Mouse (Mus musculus): ENCODE data around the gene 4931429L15Rik. TPM values are rescaled to one million over a fixed set of nuclear protein-coding genes. Genes with fewer than 3 reads are reported as not detected.
"Not testable (repeated sequence)": the region's sequence is repeated elsewhere in the genome, so short reads cannot be mapped to it uniquely, and the experiment has no call there.

4931429L15Rik gene
- not detected in 2 replicates for polyA plus RNA-seq (2011; ENCODE audit: insufficient read depth, insufficient read length, low read depth, missing spikeins)

GRCm38 (mm10) chr9:46319886-46320285 is at the start of gene 4931429L15Rik:
Gene 4931429L15Rik, minus strand, starts transcription at chr9:46319986.
- H3K4me1 ChIP-seq (ENCODE audit: control insufficient read depth, insufficient read depth, low read length); H3K36me3 ChIP-seq (ENCODE audit: control insufficient read depth, insufficient read depth, low read length, poor library complexity, severe bottlenecking); H3K9me3 ChIP-seq (replicated peaks; ENCODE audit: control insufficient read depth, insufficient read depth, low read length, poor library complexity, severe bottlenecking); H3K27ac ChIP-seq (ENCODE audit: insufficient read depth, low read length); H3K4me3 ChIP-seq (ENCODE audit: low read depth, low read length); H3K27me3 ChIP-seq (ENCODE audit: control insufficient read depth, insufficient read depth, low read length, poor library complexity, severe bottlenecking); H3K9ac ChIP-seq (ENCODE audit: low read depth, poor library complexity, severe bottlenecking): not testable (repeated sequence)

- Histone ChIP-seq H3K36me3 (ENCODE audit: control insufficient read depth, insufficient read depth, low read length, poor library complexity, severe bottlenecking) (no peaks in the 10 kb centered on the region), H3K9ac (ENCODE audit: low read depth, poor library complexity, severe bottlenecking) (no peak overlapping the region), H3K4me1 (ENCODE audit: control insufficient read depth, insufficient read depth, low read length) (no peaks in the 10 kb centered on the region), H3K4me3 (ENCODE audit: low read depth, low read length) (no peak overlapping the region), H3K27ac (ENCODE audit: insufficient read depth, low read length) (no peak overlapping the region), H3K9me3 (replicated peaks; ENCODE audit: control insufficient read depth, insufficient read depth, low read length, poor library complexity, severe bottlenecking) (no peaks in the 10 kb centered on the region), H3K27me3 (ENCODE audit: control insufficient read depth, insufficient read depth, low read length, poor library complexity, severe bottlenecking) (no peaks in the 10 kb centered on the region)
- no peak for TF ChIP-seq EP300 (IDR thresholded peaks at IDR 0.05; ENCODE audit: insufficient read depth, low read depth, low read length)
- no peak for TF ChIP-seq POLR2A (IDR thresholded peaks at IDR 0.05; ENCODE audit: insufficient read depth, low read length)
- no peak for TF ChIP-seq CTCF (IDR thresholded peaks at IDR 0.05; ENCODE audit: low read depth, low read length)
These were observed 42.7 kb upstream of the 4931429L15Rik start for GRCm38 (mm10) chr9:46362459-46362858.

DNA sequence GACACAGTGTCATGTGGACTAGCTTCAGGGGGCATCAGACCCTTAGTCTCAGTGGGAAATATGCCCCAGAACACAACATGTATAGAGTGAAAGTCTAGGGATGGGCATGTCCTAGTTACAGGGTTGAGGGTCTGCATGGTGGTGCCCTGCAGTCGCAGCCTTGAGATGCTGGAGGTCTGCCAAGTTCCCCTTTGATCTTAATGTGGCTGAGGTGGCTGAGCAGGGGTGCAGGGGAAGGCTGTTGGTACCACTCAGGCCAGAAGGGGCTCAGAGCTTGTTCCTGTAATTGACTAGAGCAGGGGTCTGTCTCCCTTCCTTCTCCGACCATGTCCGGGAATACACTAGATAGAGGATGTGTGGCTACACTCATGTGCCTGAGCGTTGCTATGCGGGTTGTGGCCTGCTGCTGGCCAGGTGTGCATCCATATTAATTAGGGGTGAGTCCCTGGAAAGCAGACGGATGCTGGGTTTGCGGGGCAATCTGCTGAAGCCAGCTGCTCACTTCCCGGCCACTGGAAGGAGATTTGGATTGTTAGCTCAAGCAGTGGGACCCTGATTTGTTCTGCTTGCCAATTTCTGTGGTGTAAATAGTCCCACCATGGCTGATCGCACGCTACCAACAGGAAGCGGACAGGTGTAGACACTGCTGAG is 41.8 kb upstream of the 4931429L15Rik start:
- Histone ChIP-seq H3K4me3 (ENCODE audit: low read depth, low read length) (no peak overlapping the region), H3K27me3 (ENCODE audit: control insufficient read depth, insufficient read depth, low read length, poor library complexity, severe bottlenecking) (no peaks in the 10 kb centered on the region), H3K4me1 (ENCODE audit: control insufficient read depth, insufficient read depth, low read length) (no peaks in the 10 kb centered on the region), H3K36me3 (ENCODE audit: control insufficient read depth, insufficient read depth, low read length, poor library complexity, severe bottlenecking) (no peaks in the 10 kb centered on the region), H3K9me3 (replicated peaks; ENCODE audit: control insufficient read depth, insufficient read depth, low read length, poor library complexity, severe bottlenecking) (no peaks in the 10 kb centered on the region), H3K9ac (ENCODE audit: low read depth, poor library complexity, severe bottlenecking) (no peak overlapping the region), H3K27ac (ENCODE audit: insufficient read depth, low read length) (no peak overlapping the region)
- TF ChIP-seq CTCF (IDR thresholded peaks at IDR 0.05; ENCODE audit: low read depth, low read length) (no peak), POLR2A (IDR thresholded peaks at IDR 0.05; ENCODE audit: insufficient read depth, low read length) (no peak)

DNA sequence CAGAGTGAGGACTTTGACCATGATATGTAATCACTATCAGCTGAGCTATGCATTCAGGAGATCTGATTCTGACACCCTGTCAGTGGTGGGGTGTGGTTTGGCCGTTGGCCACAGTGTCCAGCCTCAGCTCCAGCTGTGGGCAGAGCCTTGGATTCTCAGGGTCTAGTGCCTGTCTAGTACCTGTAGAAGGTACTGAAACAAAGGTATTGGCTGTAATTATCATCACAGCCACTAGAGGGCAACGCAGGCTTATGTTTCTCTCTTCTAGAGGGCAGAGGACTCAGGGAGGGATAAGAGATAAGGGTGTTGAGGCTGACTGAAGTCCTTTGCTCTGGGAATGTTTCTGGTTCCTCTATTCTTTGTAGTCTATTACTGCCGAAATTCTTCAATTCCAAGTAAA is 34.2 kb upstream of the 4931429L15Rik start:
- Histone ChIP-seq H3K9me3 (replicated peaks; ENCODE audit: control insufficient read depth, insufficient read depth, low read length, poor library complexity, severe bottlenecking) (no peaks in the 10 kb centered on the region), H3K4me3 (ENCODE audit: low read depth, low read length) (no peak overlapping the region), H3K9ac (ENCODE audit: low read depth, poor library complexity, severe bottlenecking) (no peak overlapping the region), H3K36me3 (ENCODE audit: control insufficient read depth, insufficient read depth, low read length, poor library complexity, severe bottlenecking) (no peaks in the 10 kb centered on the region), H3K4me1 (ENCODE audit: control insufficient read depth, insufficient read depth, low read length) (peaks cover 2% of the 10 kb centered on the region), H3K27ac (ENCODE audit: insufficient read depth, low read length) (no peak overlapping the region), H3K27me3 (ENCODE audit: control insufficient read depth, insufficient read depth, low read length, poor library complexity, severe bottlenecking) (no peaks in the 10 kb centered on the region)
- TF ChIP-seq POLR2A (IDR thresholded peaks at IDR 0.05; ENCODE audit: insufficient read depth, low read length) (no peak), CTCF (IDR thresholded peaks at IDR 0.05; ENCODE audit: low read depth, low read length) (no peak), EP300 (IDR thresholded peaks at IDR 0.05; ENCODE audit: insufficient read depth, low read depth, low read length) (no peak)

DNA sequence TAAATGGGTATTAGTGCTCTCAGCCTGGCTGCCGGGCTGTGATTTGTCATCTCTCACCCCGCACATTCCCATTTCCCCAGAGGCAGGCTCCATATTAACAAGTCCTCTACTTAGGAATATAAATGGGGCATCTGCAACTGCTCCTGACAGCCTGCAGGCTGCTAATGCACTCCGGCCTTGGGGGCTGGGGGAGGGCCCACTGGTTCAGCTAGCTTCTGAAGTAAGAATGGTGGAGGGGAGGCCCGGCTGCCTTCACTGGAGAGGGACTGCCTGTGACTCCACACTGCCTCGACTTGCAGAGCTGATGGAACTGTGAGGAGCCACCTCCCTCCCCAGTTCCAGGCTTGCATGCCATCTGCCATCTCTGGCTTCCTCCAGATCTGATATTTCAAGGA is 33.5 kb upstream of the 4931429L15Rik start:
- no peak for TF ChIP-seq EP300 (IDR thresholded peaks at IDR 0.05; ENCODE audit: insufficient read depth, low read depth, low read length)
- no peak for TF ChIP-seq POLR2A (IDR thresholded peaks at IDR 0.05; ENCODE audit: insufficient read depth, low read length)
- no peak for TF ChIP-seq CTCF (IDR thresholded peaks at IDR 0.05; ENCODE audit: low read depth, low read length)
- H3K36me3 ChIP-seq (ENCODE audit: control insufficient read depth, insufficient read depth, low read length, poor library complexity, severe bottlenecking): no peaks in the 10 kb centered on the region
- H3K4me3 ChIP-seq (ENCODE audit: low read depth, low read length): no peak overlapping the region
- no peaks in the 10 kb centered on the region for H3K27me3 ChIP-seq (ENCODE audit: control insufficient read depth, insufficient read depth, low read length, poor library complexity, severe bottlenecking)
- no peak overlapping the region for H3K9ac ChIP-seq (ENCODE audit: low read depth, poor library complexity, severe bottlenecking)
- H3K27ac ChIP-seq (ENCODE audit: insufficient read depth, low read length): no peak overlapping the region
- peaks cover 2% of the 10 kb centered on the region for H3K4me1 ChIP-seq (ENCODE audit: control insufficient read depth, insufficient read depth, low read length)
- H3K9me3 ChIP-seq (replicated peaks; ENCODE audit: control insufficient read depth, insufficient read depth, low read length, poor library complexity, severe bottlenecking): no peaks in the 10 kb centered on the region

GRCm38 (mm10) chr9:46352651-46353329 is 33.0 kb upstream of the 4931429L15Rik start:
- peaks cover 2% of the 10 kb centered on the region for H3K4me1 ChIP-seq (ENCODE audit: control insufficient read depth, insufficient read depth, low read length)
- no peaks in the 10 kb centered on the region for H3K27me3 ChIP-seq (ENCODE audit: control insufficient read depth, insufficient read depth, low read length, poor library complexity, severe bottlenecking)
- no peaks in the 10 kb centered on the region for H3K9me3 ChIP-seq (replicated peaks; ENCODE audit: control insufficient read depth, insufficient read depth, low read length, poor library complexity, severe bottlenecking)
- no peak overlapping the region for H3K4me3 ChIP-seq (ENCODE audit: low read depth, low read length)
- no peaks in the 10 kb centered on the region for H3K36me3 ChIP-seq (ENCODE audit: control insufficient read depth, insufficient read depth, low read length, poor library complexity, severe bottlenecking)
- H3K9ac ChIP-seq (ENCODE audit: low read depth, poor library complexity, severe bottlenecking): no peak overlapping the region
- H3K27ac ChIP-seq (ENCODE audit: insufficient read depth, low read length): no peak overlapping the region
- no peak for TF ChIP-seq EP300 (IDR thresholded peaks at IDR 0.05; ENCODE audit: insufficient read depth, low read depth, low read length)
- no peak for TF ChIP-seq POLR2A (IDR thresholded peaks at IDR 0.05; ENCODE audit: insufficient read depth, low read length)
